ENCODE assay signal across 20 mouse cellular contexts in the genomic region with DNA sequence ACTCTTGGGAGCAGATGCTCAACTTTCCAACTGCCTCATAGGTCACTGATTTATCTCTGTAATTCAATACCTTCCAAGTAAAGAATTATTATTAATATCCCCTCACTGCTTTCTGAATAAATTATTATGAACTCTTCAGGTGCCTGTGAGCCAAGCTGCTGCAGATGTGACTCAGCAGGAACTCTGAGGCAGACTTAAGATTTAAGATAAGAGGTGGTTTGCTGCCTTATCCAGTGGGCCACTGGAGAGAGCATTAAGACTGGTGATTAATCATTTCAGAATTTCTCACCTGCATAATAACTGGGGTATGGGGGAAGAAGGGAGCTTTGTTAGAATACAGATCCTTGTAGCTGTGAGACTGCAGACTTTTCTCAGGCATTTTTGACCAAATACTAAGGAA.
A peak's percentile ranks its signal among the peaks of the same experiment; 100 is the strongest.
DNase-seq lines count a peak whose midpoint lies in the region; ATAC-seq lines count a peak whose summit lies in the region.
"Had no signal": no experiment of that assay in that cellular context is flagged by ENCODE, and none has a peak within 500 bp of the region (broad histone marks: within the 10 kb centered on the region; RNA-seq: fewer than 3 reads in every experiment).

No protein-coding gene starts in this region.

- H3K27me3 ChIP-seq in heart, embryonic 12.5 days (replicated peaks), result no peaks in the 10 kb centered on the region
- no peaks in the 10 kb centered on the region for H3K27me3 ChIP-seq in kidney, embryonic 16.5 days (ENCODE audit: insufficient read depth, low read length)
- no peaks in the 10 kb centered on the region for H3K27me3 ChIP-seq in forebrain, embryonic 14.5 days (replicated peaks; ENCODE audit: control insufficient read depth, insufficient read depth, low read length)
- H3K27me3 ChIP-seq: embryonic facial prominence, embryonic 13.5 days; embryonic facial prominence, embryonic 15.5 days; forebrain, embryonic 13.5 days had no signal

- H3K9me3 ChIP-seq in heart, embryonic 12.5 days (replicated peaks), result no peaks in the 10 kb centered on the region
- no peaks in the 10 kb centered on the region for H3K9me3 ChIP-seq in kidney, embryonic 16.5 days (ENCODE audit: low read length)
- no peaks in the 10 kb centered on the region for H3K9me3 ChIP-seq in forebrain, embryonic 14.5 days (replicated peaks; ENCODE audit: control insufficient read depth, low read length)
- H3K9me3 ChIP-seq: embryonic facial prominence, embryonic 13.5 days; embryonic facial prominence, embryonic 15.5 days; forebrain, embryonic 13.5 days had no signal

- ATAC-seq in heart, embryonic 12.5 days (ENCODE audit: insufficient number of reproducible peaks, low FRiP score), result no peak
- ATAC-seq in kidney, embryonic 16.5 days (ENCODE audit: low FRiP score, low TSS enrichment), result peak; percentile 57; the same call in 1 of the 2 replicates
- ATAC-seq in hematopoietic stem cell, adult 5-6 weeks (replicated peaks in 1 of 2; ENCODE audit: insufficient read depth in 1 of 2, low FRiP score in 2 of 2, low TSS enrichment in 1 of 2, low read depth in 1 of 2, poor library complexity in 2 of 2, severe bottlenecking in 2 of 2), result peak; percentile 42 to 69; a peak in 3 of 4 replicates
- no peak for ATAC-seq in forebrain, embryonic 14.5 days
- ATAC-seq: forebrain, embryonic 13.5 days; forebrain, embryonic 16.5 days had no signal

- H3K4me1 ChIP-seq in heart, embryonic 12.5 days (replicated peaks), result no peaks in the 10 kb centered on the region
- no peaks in the 10 kb centered on the region for H3K4me1 ChIP-seq in kidney, embryonic 16.5 days (ENCODE audit: insufficient read depth, low read length)
- no peaks in the 10 kb centered on the region for H3K4me1 ChIP-seq in forebrain, embryonic 14.5 days (ENCODE audit: control insufficient read depth, insufficient read depth, low read length)
- H3K4me1 ChIP-seq: embryonic facial prominence, embryonic 13.5 days; embryonic facial prominence, embryonic 15.5 days; forebrain, embryonic 13.5 days had no signal

- no peak overlapping the region for H3K9ac ChIP-seq in heart, embryonic 12.5 days
- H3K9ac ChIP-seq in kidney, embryonic 16.5 days (replicated peaks; ENCODE audit: low read length), result no peak overlapping the region
- no peak overlapping the region for H3K9ac ChIP-seq in forebrain, embryonic 14.5 days (ENCODE audit: low read length)
- H3K9ac ChIP-seq: embryonic facial prominence, embryonic 13.5 days; embryonic facial prominence, embryonic 15.5 days; forebrain, embryonic 13.5 days had no signal

- no peak overlapping the region for H3K4me2 ChIP-seq in heart, embryonic 12.5 days
- H3K4me2 ChIP-seq in kidney, embryonic 16.5 days (replicated peaks; ENCODE audit: low read depth, low read length), result no peak overlapping the region
- no peak overlapping the region for H3K4me2 ChIP-seq in forebrain, embryonic 14.5 days (ENCODE audit: low read length)
- H3K4me2 ChIP-seq: embryonic facial prominence, embryonic 13.5 days; embryonic facial prominence, embryonic 15.5 days; forebrain, embryonic 13.5 days had no signal

- no peaks in the 10 kb centered on the region for H3K36me3 ChIP-seq in heart, embryonic 12.5 days
- no peaks in the 10 kb centered on the region for H3K36me3 ChIP-seq in kidney, embryonic 16.5 days (ENCODE audit: insufficient read depth, low read length)
- H3K36me3 ChIP-seq in forebrain, embryonic 14.5 days (ENCODE audit: control insufficient read depth, insufficient read depth, low read length), result no peaks in the 10 kb centered on the region
- H3K36me3 ChIP-seq: embryonic facial prominence, embryonic 13.5 days; embryonic facial prominence, embryonic 15.5 days had no signal

- H3K27ac ChIP-seq in heart, embryonic 12.5 days (ENCODE audit: poor library complexity, severe bottlenecking), result no peak overlapping the region
- H3K27ac ChIP-seq in kidney, embryonic 16.5 days (ENCODE audit: low read length), result no peak overlapping the region
- H3K27ac ChIP-seq in forebrain, embryonic 14.5 days (ENCODE audit: low read depth, low read length), result no peak overlapping the region
- H3K27ac ChIP-seq: embryonic facial prominence, embryonic 13.5 days; embryonic facial prominence, embryonic 15.5 days; forebrain, embryonic 13.5 days had no signal

- DNase-seq in heart, adult 11 months, result peak; percentile 25
- no peak for DNase-seq in kidney, postnatal 25 days
- DNase-seq in adrenal gland, postnatal 10 days, result no peak
- no peak for DNase-seq in forebrain, embryonic 14.5 days (ENCODE audit: low spot score)
- DNase-seq: adrenal gland, adult 2 months; adrenal gland, postnatal 14 days; adrenal gland, postnatal 36 days; cerebellum, adult 11-12 months; cerebellum, adult 2 months; cerebellum, adult 9-10 months; cerebellum, postnatal 10 days; cerebellum, postnatal 25 days; embryo, embryonic 11 days had no signal

- H3K4me3 ChIP-seq in heart, embryonic 12.5 days, result no peak overlapping the region
- H3K4me3 ChIP-seq in kidney, embryonic 16.5 days (ENCODE audit: low read length), result no peak overlapping the region
- no peak overlapping the region for H3K4me3 ChIP-seq in forebrain, embryonic 14.5 days (ENCODE audit: low read depth, low read length)
- H3K4me3 ChIP-seq: embryonic facial prominence, embryonic 13.5 days; embryonic facial prominence, embryonic 15.5 days; forebrain, embryonic 13.5 days had no signal

Comparison
In these comparisons a context has a peak if more than half of its experiments do, and no peak if none do; other contexts are left out.
1. ATAC-seq: peak in kidney, embryonic 16.5 days (single experiment) and hematopoietic stem cell, adult 5-6 weeks (2 of 2); none in heart, embryonic 12.5 days (single experiment) and forebrain, embryonic 14.5 days (single experiment).